Mouse (Mus musculus) liver, embryonic 15.5 days (tissue): Measurements from ENCODE around the gene Eef1akmt2. TPM values are rescaled to one million over a fixed set of nuclear protein-coding genes. Genes with fewer than 3 reads are reported as not detected.

Experiments
- ATAC-seq: fragments of 200-750 bp; cut with Nextera tagmentation; 2 replicates; pipeline ENCODE4 v1.8.0; 2017; ENCODE audit warnings: moderate number of reproducible peaks, mild to moderate bottlenecking, moderate library complexity; ENCODE audit not compliant: insufficient read depth
- H3K27ac ChIP-seq: fragments of 300-500 bp; sonication (generic); replicated peaks from 2 replicates; pipeline ENCODE4 v1.5.1; 2015; ENCODE audit warnings: mild to moderate bottlenecking, inconsistent platforms
- H3K27me3 ChIP-seq: fragments of 300-500 bp; sonication (generic); 2 replicates; pipeline ENCODE4 v1.6.1; 2015; ENCODE audit warnings: mild to moderate bottlenecking, inconsistent platforms
- H3K36me3 ChIP-seq: fragments of 300-500 bp; sonication (generic); replicated peaks from 2 replicates; pipeline ENCODE4 v1.6.1; 2015; ENCODE audit warnings: moderate library complexity, mild to moderate bottlenecking, inconsistent platforms
- H3K4me1 ChIP-seq: fragments of 300-500 bp; sonication (generic); replicated peaks from 2 replicates; pipeline ENCODE4 v1.6.1; 2015; ENCODE audit warnings: inconsistent platforms
- H3K4me2 ChIP-seq: fragments of 300-500 bp; sonication (generic); 2 replicates; pipeline ENCODE4 v1.6.1; 2015; ENCODE audit warnings: moderate library complexity, mild to moderate bottlenecking, inconsistent platforms
- H3K4me3 ChIP-seq: fragments of 300-500 bp; sonication (generic); replicated peaks from 2 replicates; pipeline ENCODE4 v1.5.1; 2015; ENCODE audit warnings: mild to moderate bottlenecking, inconsistent platforms
- H3K9ac ChIP-seq: fragments of 300-500 bp; sonication (generic); 2 replicates; pipeline ENCODE4 v1.6.1; 2015; ENCODE audit warnings: moderate library complexity, mild to moderate bottlenecking, inconsistent platforms
- H3K9me3 ChIP-seq: fragments of 300-500 bp; sonication (generic); replicated peaks from 2 replicates; pipeline ENCODE4 v1.6.1; 2016; ENCODE audit warnings: inconsistent platforms
- WGBS: fragments of 180-500 bp; shearing (Covaris S2); methylation state at CpG from one replicate; pipeline ENCODE4 v1.1.7; 2015; ENCODE audit warnings: mixed read lengths; ENCODE audit not compliant: insufficient replicate concordance; 5-methylcytosine and 5-hydroxymethylcytosine counted together
- polyA plus RNA-seq: library from polyadenylated mRNA; unstranded; fragments of >200 nt; fragmentation: Nextera tagmentation; extraction: Ambion mirVana; gene quantifications from 2 replicates; pipeline ENCODE4 v1.2.1, GENCODE M21; 2015

The Eef1akmt2 gene
- polyA plus RNA-seq, 1 experiment from 2014 or later = 17.2 TPM

DNA sequence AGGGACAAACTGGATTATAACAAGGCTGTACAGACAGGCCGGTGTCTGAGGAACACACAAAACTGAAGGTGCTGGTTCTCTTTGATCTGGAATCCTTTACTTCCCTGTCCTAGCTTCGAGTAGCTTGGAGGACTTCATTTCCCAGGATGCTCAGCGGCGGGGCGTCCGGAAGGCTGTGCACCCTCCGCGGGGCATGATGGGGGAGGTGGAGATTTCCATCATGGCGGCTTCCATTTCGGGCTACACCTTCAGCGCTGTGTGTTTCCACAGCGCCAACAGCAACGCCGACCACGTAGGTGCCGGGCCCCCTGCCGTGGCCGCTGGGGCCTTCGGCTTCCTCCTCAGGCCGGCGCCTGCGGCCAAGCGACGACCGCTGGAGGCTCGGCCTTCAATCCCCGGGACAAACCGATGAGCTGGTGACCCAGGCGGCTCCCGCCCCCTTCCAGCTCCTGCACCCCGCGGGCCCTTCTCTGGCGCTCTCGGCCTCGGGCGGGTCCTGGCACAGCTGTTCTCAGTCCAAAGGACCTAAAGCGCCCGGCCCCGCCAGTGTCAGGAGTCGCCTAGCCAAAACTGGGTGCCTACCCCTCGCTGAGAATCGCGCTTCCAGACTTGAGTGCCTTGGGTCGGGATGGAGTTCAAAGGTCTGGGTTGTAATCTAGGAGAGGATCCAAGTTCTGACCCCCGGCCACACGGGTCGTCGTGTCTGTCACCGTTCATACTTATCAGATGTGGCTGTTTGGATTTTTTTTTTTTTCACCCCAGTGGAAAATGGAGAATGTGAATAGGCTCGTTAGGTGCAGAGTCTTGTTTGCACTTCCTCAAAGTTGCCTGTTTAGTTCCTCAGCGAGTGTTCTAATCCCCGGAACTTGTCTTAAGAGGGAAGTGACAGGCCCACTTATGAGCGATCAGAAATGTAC, 6.8 kb upstream of the Eef1akmt2 start, which contains the start of gene Abraxas2:
Gene Abraxas2, plus strand, starts transcription at position 184 of the 917 bp plus-strand sequence.
- Histone ChIP-seq H3K9ac (peak within 1 kb of the TSS; percentile 87), H3K36me3 (no peaks in the 10 kb centered on the region), H3K27me3 (no peaks in the 10 kb centered on the region), H3K4me2 (peak within 1 kb of the TSS; percentile 83), H3K4me3 (peak within 1 kb of the TSS; percentile 87), H3K4me1 (peaks cover 35% of the 10 kb centered on the region), H3K9me3 (no peaks in the 10 kb centered on the region), H3K27ac (peak within 1 kb of the TSS; percentile 89)
- under 1% methylated on average over 53 of the region's 53 CpGs for WGBS
- peak; percentile 96 for ATAC-seq

DNA sequence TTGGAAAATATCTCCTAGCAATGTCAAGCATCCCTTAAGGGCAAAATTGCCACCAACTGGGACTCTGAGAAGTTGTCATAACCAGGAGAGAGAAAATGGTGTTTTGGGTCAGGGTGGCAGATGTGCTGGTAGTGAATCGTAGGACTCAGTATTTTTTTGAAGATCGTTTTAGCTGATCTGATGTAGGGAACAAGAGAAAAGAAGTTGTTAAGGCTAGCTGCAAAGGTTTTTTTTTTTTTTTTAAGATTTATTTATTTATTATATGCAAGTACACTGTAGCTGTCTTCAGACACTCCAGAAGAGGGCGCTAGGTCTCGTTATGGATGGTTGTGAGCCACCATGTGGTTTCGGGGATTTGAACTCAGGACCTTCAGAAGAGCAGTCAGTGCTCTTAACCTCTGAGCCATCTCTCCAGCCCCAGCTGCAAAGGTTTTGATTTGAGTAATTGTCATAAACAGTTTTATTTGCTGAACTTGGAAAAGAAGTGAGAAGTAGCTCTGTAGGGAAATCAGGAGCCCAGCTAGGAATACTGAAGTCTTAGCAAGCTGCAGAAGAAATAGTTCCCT, 5.7 kb upstream of the Eef1akmt2 start:
- ATAC-seq = no peak
- Histone ChIP-seq H3K27ac (no peak overlapping the region), H3K27me3 (no peaks in the 10 kb centered on the region), H3K9ac (no peak overlapping the region), H3K9me3 (no peaks in the 10 kb centered on the region), H3K4me3 (no peak overlapping the region), H3K36me3 (no peaks in the 10 kb centered on the region), H3K4me1 (peaks cover 44% of the 10 kb centered on the region), H3K4me2 (no peak overlapping the region)
- WGBS = 63% methylated on average over 5 of the region's 5 CpGs

DNA sequence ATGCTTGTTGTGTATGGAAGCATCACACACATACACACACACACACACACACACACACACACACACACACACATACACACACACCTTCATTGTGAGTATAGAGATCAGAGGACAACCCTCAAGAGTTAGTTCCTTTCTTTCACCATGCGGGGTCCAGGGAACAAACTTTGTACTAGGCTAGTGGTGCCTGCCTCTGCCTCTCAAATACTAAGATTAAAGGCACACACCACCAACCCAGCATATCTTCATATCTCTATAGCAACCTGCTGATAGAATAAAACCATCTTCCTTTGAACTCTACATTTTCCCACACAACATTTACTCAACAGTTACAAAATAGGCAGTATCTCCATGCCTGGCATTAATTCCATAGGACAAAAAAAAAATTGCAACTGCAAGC, 3.6 kb upstream of the Eef1akmt2 start:
- Histone ChIP-seq H3K27ac (no peak overlapping the region), H3K4me2 (no peak overlapping the region), H3K27me3 (no peaks in the 10 kb centered on the region), H3K4me1 (peaks cover 36% of the 10 kb centered on the region), H3K9me3 (no peaks in the 10 kb centered on the region), H3K4me3 (no peak overlapping the region), H3K9ac (no peak overlapping the region), H3K36me3 (no peaks in the 10 kb centered on the region)
- ATAC-seq = no peak
- 48% methylated on average over 1 of the region's 1 CpGs for WGBS

- no peaks in the 10 kb centered on the region for H3K27me3 ChIP-seq
- no peak overlapping the region for H3K27ac ChIP-seq
- no peak overlapping the region for H3K4me3 ChIP-seq
- no peak overlapping the region for H3K9ac ChIP-seq
- WGBS = 60% methylated on average over 4 of the region's 4 CpGs
- peaks cover 24% of the 10 kb centered on the region for H3K4me1 ChIP-seq
- no peaks in the 10 kb centered on the region for H3K9me3 ChIP-seq
- ATAC-seq = no peak
- no peak overlapping the region for H3K4me2 ChIP-seq
- H3K36me3 ChIP-seq = peaks cover 14% of the 10 kb centered on the region
Measured at GRCm38 (mm10) chr7:132853946-132854345, 1.5 kb upstream of the Eef1akmt2 start.

GRCm38 (mm10) chr7:132853361-132853760, 888 bp upstream of the Eef1akmt2 start:
- Histone ChIP-seq H3K27ac (no peak overlapping the region), H3K36me3 (peaks cover 20% of the 10 kb centered on the region), H3K9me3 (no peaks in the 10 kb centered on the region), H3K27me3 (no peaks in the 10 kb centered on the region), H3K4me2 (no peak overlapping the region), H3K4me3 (no peak overlapping the region), H3K4me1 (peaks cover 19% of the 10 kb centered on the region), H3K9ac (no peak overlapping the region)
- 79% methylated on average over 6 of the region's 6 CpGs for WGBS
- no peak for ATAC-seq

GRCm38 (mm10) chr7:132843152-132843551, 9.3 kb downstream of the Eef1akmt2 start:
- H3K4me3 ChIP-seq = no peak overlapping the region
- H3K27ac ChIP-seq = no peak overlapping the region
- ATAC-seq = no peak
- no peak overlapping the region for H3K9ac ChIP-seq
- no peak overlapping the region for H3K4me2 ChIP-seq
- WGBS = 68% methylated on average over 3 of the region's 3 CpGs
- H3K4me1 ChIP-seq = no peaks in the 10 kb centered on the region
- peaks cover 13% of the 10 kb centered on the region for H3K36me3 ChIP-seq
- H3K27me3 ChIP-seq = no peaks in the 10 kb centered on the region
- no peaks in the 10 kb centered on the region for H3K9me3 ChIP-seq

- ATAC-seq = no peak
- no peak overlapping the region for H3K4me3 ChIP-seq
- no peak overlapping the region for H3K27ac ChIP-seq
- H3K4me2 ChIP-seq = no peak overlapping the region
- H3K27me3 ChIP-seq = no peaks in the 10 kb centered on the region
- H3K4me1 ChIP-seq = no peaks in the 10 kb centered on the region
- no peaks in the 10 kb centered on the region for H3K9me3 ChIP-seq
- H3K36me3 ChIP-seq = peaks cover 9% of the 10 kb centered on the region
- H3K9ac ChIP-seq = no peak overlapping the region
- 70% methylated on average over 1 of the region's 1 CpGs for WGBS
Measured at GRCm38 (mm10) chr7:132842455-132842854, 10.0 kb downstream of the Eef1akmt2 start.

DNA sequence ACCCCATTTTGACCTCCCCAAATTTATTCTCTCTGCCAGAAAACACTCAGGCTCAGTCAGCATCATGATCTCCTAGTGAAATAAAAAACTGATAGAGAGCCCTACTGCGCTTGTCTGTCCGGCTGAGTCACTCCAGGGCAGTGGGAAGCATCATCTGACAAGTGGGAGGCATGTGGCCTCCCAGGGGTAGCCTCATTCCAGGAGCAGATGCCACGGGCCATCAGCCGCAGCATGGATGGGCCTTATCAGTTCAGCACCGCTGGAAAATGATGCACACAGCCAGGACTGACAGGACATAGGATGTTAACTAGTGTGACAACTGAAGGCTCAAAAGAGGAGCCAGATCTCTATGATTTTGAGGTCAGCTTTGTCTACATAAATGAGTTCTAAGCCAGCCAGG, 11.2 kb downstream of the Eef1akmt2 start:
- ATAC-seq = no peak
- Histone ChIP-seq H3K4me1 (no peaks in the 10 kb centered on the region), H3K9ac (no peak overlapping the region), H3K4me3 (no peak overlapping the region), H3K27me3 (no peaks in the 10 kb centered on the region), H3K36me3 (peaks cover 5% of the 10 kb centered on the region; the same call in 1 of the 2 replicates), H3K27ac (no peak overlapping the region), H3K4me2 (no peak overlapping the region), H3K9me3 (no peaks in the 10 kb centered on the region)
- WGBS = 55% methylated on average over 5 of the region's 5 CpGs

DNA sequence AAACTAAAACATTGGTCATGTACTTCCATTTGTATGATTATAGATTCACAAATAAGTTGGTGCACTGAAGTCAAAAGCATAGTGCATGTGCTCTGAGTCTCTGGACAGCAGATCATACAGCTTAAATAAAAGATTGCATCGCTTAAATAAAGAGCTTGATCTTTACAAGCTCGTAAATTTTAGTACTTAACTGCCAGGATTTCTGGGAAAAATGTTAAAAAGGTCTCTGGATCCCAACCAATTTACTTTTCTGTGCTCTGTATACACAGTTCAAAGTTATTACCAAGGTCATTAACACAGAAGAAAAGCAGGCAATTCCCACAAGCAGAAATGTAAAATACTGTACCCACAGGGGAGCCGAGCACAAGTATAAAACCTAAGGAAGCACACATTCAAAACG, 21.5 kb downstream of the Eef1akmt2 start:
- Histone ChIP-seq H3K9ac (no peak overlapping the region), H3K4me3 (no peak overlapping the region), H3K4me1 (no peaks in the 10 kb centered on the region), H3K27me3 (no peaks in the 10 kb centered on the region), H3K9me3 (no peaks in the 10 kb centered on the region), H3K27ac (no peak overlapping the region), H3K36me3 (peaks cover 35% of the 10 kb centered on the region), H3K4me2 (no peak overlapping the region)
- 69% methylated on average over 4 of the region's 4 CpGs for WGBS
- ATAC-seq = no peak

DNA sequence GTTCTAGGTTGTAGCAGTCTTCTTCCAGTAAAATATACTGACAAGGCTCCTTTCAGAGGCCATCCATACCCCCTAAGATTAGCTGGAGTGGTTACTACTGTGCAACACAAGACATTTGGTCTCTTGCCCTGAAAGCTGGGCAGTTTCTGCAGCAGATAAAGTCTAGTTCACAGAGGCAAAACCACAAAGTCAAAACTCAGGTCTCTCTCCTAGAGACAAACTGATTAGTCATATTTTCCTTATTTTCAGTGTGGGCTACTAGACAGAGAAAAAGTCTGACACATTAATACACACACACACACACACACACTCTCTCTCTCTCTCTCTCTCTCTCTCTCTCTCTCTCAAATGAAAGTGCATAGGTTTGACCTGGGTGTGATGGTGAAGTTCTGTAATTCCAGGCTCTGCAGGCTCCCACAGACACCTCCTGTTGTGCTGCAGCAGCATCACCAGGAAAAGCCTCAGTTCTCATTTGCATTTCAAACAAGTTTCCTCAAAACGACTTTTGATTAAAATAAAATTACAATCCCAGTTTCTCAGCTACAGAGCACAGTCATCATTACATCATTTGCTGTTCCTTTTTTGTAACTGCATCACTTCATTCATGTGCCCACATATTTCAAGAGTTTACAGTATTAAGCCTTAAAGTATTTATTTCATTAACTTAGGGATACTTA, 28.0 kb downstream of the Eef1akmt2 start:
- no peak overlapping the region for H3K4me2 ChIP-seq

GRCm38 (mm10) chr7:132823832-132824231, 28.6 kb downstream of the Eef1akmt2 start:
- Histone ChIP-seq H3K4me3 (no peak overlapping the region), H3K9ac (no peak overlapping the region), H3K36me3 (peaks cover 19% of the 10 kb centered on the region), H3K27ac (no peak overlapping the region), H3K4me1 (no peaks in the 10 kb centered on the region), H3K27me3 (no peaks in the 10 kb centered on the region), H3K9me3 (no peaks in the 10 kb centered on the region), H3K4me2 (no peak overlapping the region)
- no peak for ATAC-seq

More for the DNA sequence above, 28.0 kb downstream of the Eef1akmt2 start:
- peaks cover 19% of the 10 kb centered on the region for H3K36me3 ChIP-seq
- no peaks in the 10 kb centered on the region for H3K4me1 ChIP-seq
- H3K4me3 ChIP-seq = no peak overlapping the region
- WGBS = 8% methylated on average over 1 of the region's 1 CpGs
- ATAC-seq = no peak
- H3K27me3 ChIP-seq = no peaks in the 10 kb centered on the region
- H3K9me3 ChIP-seq = no peaks in the 10 kb centered on the region
- H3K9ac ChIP-seq = no peak overlapping the region
- no peak overlapping the region for H3K27ac ChIP-seq
